9 mouse cellular contexts compared by ENCODE assay signal in the genomic region with DNA sequence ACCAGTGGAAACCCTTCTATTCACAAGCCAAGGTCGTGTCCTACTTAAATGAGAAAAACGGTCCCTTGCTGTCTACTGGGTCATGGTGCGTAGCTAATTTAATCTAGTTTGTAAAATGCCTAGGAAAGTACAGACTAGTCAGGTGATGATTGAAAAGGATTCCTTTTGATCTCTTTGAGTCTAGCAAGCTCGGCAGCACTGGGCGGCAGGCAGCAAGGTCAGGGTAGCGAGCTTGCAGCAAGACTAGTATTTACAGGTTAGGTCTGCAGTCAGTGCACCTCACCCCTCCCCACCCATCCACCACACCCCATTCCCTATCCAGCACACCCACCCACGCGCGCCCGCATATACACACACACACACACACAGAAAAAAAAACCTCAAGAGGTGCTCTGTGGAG. TPM values are rescaled to one million over a fixed set of nuclear protein-coding genes. Genes with fewer than 3 reads are reported as not detected.
A peak's percentile ranks its signal among the peaks of the same experiment; 100 is the strongest.
DNase-seq lines count a peak whose midpoint lies in the region; ATAC-seq and TF ChIP-seq lines count a peak whose summit lies in the region.
"Had no signal": no experiment of that assay in that cellular context is flagged by ENCODE, and none has a peak within 500 bp of the region (broad histone marks: within the 10 kb centered on the region; RNA-seq: fewer than 3 reads in every experiment).

No protein-coding gene starts in this region.

- no peak for DNase-seq in cerebellum, adult 2 months
- no peak for DNase-seq in cerebellum, postnatal 4 days (ENCODE audit: low spot score in 2 of 2)
- DNase-seq in midbrain, embryonic 14.5 days: no peak
- peak; percentile 40 to 84 for DNase-seq in kidney, postnatal 25 days
- DNase-seq in gastrocnemius, postnatal 25 days: no peak
- no peak for DNase-seq in urinary bladder, adult 18-20 months (ENCODE audit: low spot score in 2 of 2)
- DNase-seq: right cerebral cortex, postnatal 4 days had no signal

- no peak overlapping the region for H3K9ac ChIP-seq in midbrain, embryonic 15.5 days
- H3K9ac ChIP-seq in midbrain, embryonic 14.5 days (replicated peaks; ENCODE audit: low read length): no peak overlapping the region
- H3K9ac ChIP-seq in stomach, embryonic 16.5 days (ENCODE audit: low read length): 0 out of 2 replicates have a peak overlapping the region, but pooled peaks have one; percentile 15

- H3K27ac ChIP-seq in cerebellum, adult 2 months (ENCODE audit: insufficient read depth, low read length): 0 out of 2 replicates have a peak overlapping the region, but pooled peaks have one; percentile 57
- no peak overlapping the region for H3K27ac ChIP-seq in midbrain, embryonic 15.5 days
- H3K27ac ChIP-seq in midbrain, embryonic 14.5 days (replicated peaks; ENCODE audit: low read depth, low read length): no peak overlapping the region
- H3K27ac ChIP-seq in stomach, embryonic 16.5 days (ENCODE audit: low read length): peak overlapping the region; percentile 34

- peaks cover 4% of the 10 kb centered on the region; the same call in 1 of the 2 replicates for H3K4me1 ChIP-seq in cerebellum, adult 2 months (ENCODE audit: control insufficient read depth, insufficient read depth, low read length)
- H3K4me1 ChIP-seq in midbrain, embryonic 15.5 days: peaks cover 16% of the 10 kb centered on the region
- H3K4me1 ChIP-seq in midbrain, embryonic 14.5 days (ENCODE audit: control insufficient read depth, insufficient read depth, low read length): peaks cover 14% of the 10 kb centered on the region
- H3K4me1 ChIP-seq in stomach, embryonic 16.5 days (ENCODE audit: control insufficient read depth, insufficient read depth, low read length): peaks cover 23% of the 10 kb centered on the region

- no peak overlapping the region for H3K4me3 ChIP-seq in cerebellum, adult 2 months (replicated peaks; ENCODE audit: insufficient read depth, low read depth, low read length)
- no peak overlapping the region for H3K4me3 ChIP-seq in midbrain, embryonic 15.5 days
- no peak overlapping the region for H3K4me3 ChIP-seq in midbrain, embryonic 14.5 days (replicated peaks; ENCODE audit: low read depth, low read length)
- H3K4me3 ChIP-seq in stomach, embryonic 16.5 days (replicated peaks; ENCODE audit: low read length): no peak overlapping the region

- no peak for TF ChIP-seq POLR2A in cerebellum, adult 2 months (IDR thresholded peaks at IDR 0.05; ENCODE audit: borderline replicate concordance, insufficient read depth, low read length)

- H3K36me3 ChIP-seq in midbrain, embryonic 15.5 days (replicated peaks): no peaks in the 10 kb centered on the region
- no peaks in the 10 kb centered on the region for H3K36me3 ChIP-seq in midbrain, embryonic 14.5 days (ENCODE audit: control insufficient read depth, insufficient read depth, low read length)
- H3K36me3 ChIP-seq in stomach, embryonic 16.5 days (ENCODE audit: control insufficient read depth, insufficient read depth, low read length): no peaks in the 10 kb centered on the region

- H3K4me2 ChIP-seq in midbrain, embryonic 15.5 days: peak overlapping the region; percentile 85
- H3K4me2 ChIP-seq in midbrain, embryonic 14.5 days (ENCODE audit: low read length): no peak overlapping the region
- H3K4me2 ChIP-seq in stomach, embryonic 16.5 days (ENCODE audit: low read depth, low read length): peak overlapping the region; percentile 96

- no peak for TF ChIP-seq CTCF in cerebellum, adult 2 months (IDR thresholded peaks at IDR 0.05; ENCODE audit: borderline replicate concordance, insufficient read depth, low read depth, low read length)

- WGBS in cerebellum, adult 2 months: 80% methylated on average over 10 of the region's 10 CpGs
- WGBS in midbrain, embryonic 15.5 days: 54% methylated on average over 10 of the region's 10 CpGs
- WGBS in midbrain, embryonic 14.5 days: 51% methylated on average over 10 of the region's 10 CpGs
- 65% methylated on average over 10 of the region's 10 CpGs for WGBS in stomach, embryonic 16.5 days

- ATAC-seq in midbrain, embryonic 15.5 days (replicated peaks): 0 out of 2 replicates have a peak, but pooled peaks have one; percentile 24
- no peak for ATAC-seq in midbrain, embryonic 14.5 days (ENCODE audit: low FRiP score, low TSS enrichment)
- no peak for ATAC-seq in stomach, embryonic 16.5 days (ENCODE audit: insufficient read depth, low FRiP score)

- H3K27me3 ChIP-seq in cerebellum, adult 2 months (ENCODE audit: control insufficient read depth, insufficient read depth, low read length): no peaks in the 10 kb centered on the region
- no peaks in the 10 kb centered on the region for H3K27me3 ChIP-seq in midbrain, embryonic 15.5 days (replicated peaks)
- H3K27me3 ChIP-seq in midbrain, embryonic 14.5 days (ENCODE audit: control insufficient read depth, insufficient read depth, low read length): no peaks in the 10 kb centered on the region
- no peaks in the 10 kb centered on the region for H3K27me3 ChIP-seq in stomach, embryonic 16.5 days (ENCODE audit: control insufficient read depth, insufficient read depth, low read length)

- H3K9me3 ChIP-seq in midbrain, embryonic 15.5 days: no peaks in the 10 kb centered on the region
- no peaks in the 10 kb centered on the region for H3K9me3 ChIP-seq in midbrain, embryonic 14.5 days (ENCODE audit: control insufficient read depth, low read length)
- H3K9me3 ChIP-seq in stomach, embryonic 16.5 days (replicated peaks; ENCODE audit: control insufficient read depth, low read length): no peaks in the 10 kb centered on the region

RNA-seq across cellular contexts. Expression of gene Katnal1, which starts 31.1 kb away (rescaled TPM):
- polyA plus RNA-seq in cerebellum, adult 2 months (2012; rRNA removed): 41.0 and 41.7 TPM in 2 replicates
- 33.4 and 42.7 TPM in 2 replicates for polyA plus RNA-seq in midbrain, embryonic 15.5 days (2015; fragmentation: Nextera tagmentation; extraction: Ambion mirVana)
- polyA plus RNA-seq in midbrain, embryonic 14.5 days (2014; fragmentation: Nextera tagmentation; extraction: Ambion mirVana): 30.9 and 42.8 TPM in 2 replicates
- 10.5 and 11.0 TPM in 2 replicates for polyA plus RNA-seq in stomach, embryonic 16.5 days (2015; fragmentation: Nextera tagmentation; extraction: Ambion mirVana)
- total RNA-seq in gastrocnemius, postnatal 25 days (2021): 1 to 10 TPM; 4.3 to 4.5 TPM

RNA-seq across cellular contexts. Expression of gene Gm42791, which starts 34.7 kb away (rescaled TPM):
- not detected in 2 replicates for polyA plus RNA-seq in cerebellum, adult 2 months (2012; rRNA removed)
- 6.5 and 8.6 TPM in 2 replicates for polyA plus RNA-seq in midbrain, embryonic 15.5 days (2015; fragmentation: Nextera tagmentation; extraction: Ambion mirVana)
- polyA plus RNA-seq in midbrain, embryonic 14.5 days (2014; fragmentation: Nextera tagmentation; extraction: Ambion mirVana): not detected in 2 replicates
- 1.6 and 2.2 TPM in 2 replicates for polyA plus RNA-seq in stomach, embryonic 16.5 days (2015; fragmentation: Nextera tagmentation; extraction: Ambion mirVana)
- total RNA-seq in gastrocnemius, postnatal 25 days (2021): 1 to 10 TPM; 3.6 to 3.8 TPM

Comparison
In these comparisons a context has a peak if more than half of its experiments do, and no peak if none do; other contexts are left out.
1. DNase-seq: peak in kidney, postnatal 25 days (2 of 2); none in cerebellum, adult 2 months (0 of 2), cerebellum, postnatal 4 days (0 of 2), midbrain, embryonic 14.5 days (single experiment), gastrocnemius, postnatal 25 days (single experiment) and urinary bladder, adult 18-20 months (0 of 2).
2. H3K27ac ChIP-seq: peak in cerebellum, adult 2 months (single experiment) and stomach, embryonic 16.5 days (single experiment); none in midbrain, embryonic 15.5 days (single experiment) and midbrain, embryonic 14.5 days (single experiment).